Comparison of ENCODE assay signal across 10 mouse cellular contexts in genomic region chr7:29162750-29163525, GRCm38 (mm10). TPM values are rescaled to one million over a fixed set of nuclear protein-coding genes. Genes with fewer than 3 reads are reported as not detected.
DNase-seq lines count a peak whose midpoint lies in the region; ATAC-seq lines count a peak whose summit lies in the region.
"Had no signal": no experiment of that assay in that cellular context is flagged by ENCODE, and none has a peak within 500 bp of the region (broad histone marks: within the 10 kb centered on the region; RNA-seq: fewer than 3 reads in every experiment).

No protein-coding gene starts in this region.

- WGBS in heart, embryonic 14.5 days = 18% methylated on average over 9 of the region's 9 CpGs
- WGBS in embryonic facial prominence, embryonic 12.5 days = 17% methylated on average over 9 of the region's 9 CpGs
- WGBS in midbrain, embryonic 11.5 days = 21% methylated on average over 9 of the region's 9 CpGs

- no peak overlapping the region for H3K4me3 ChIP-seq in heart, embryonic 14.5 days (ENCODE audit: control insufficient read depth in 1 of 2, insufficient read depth in 1 of 2, low read depth in 1 of 2, low read length in 2 of 2)
- no peak overlapping the region for H3K4me3 ChIP-seq in embryonic facial prominence, embryonic 12.5 days
- no peak overlapping the region for H3K4me3 ChIP-seq in midbrain, embryonic 11.5 days (ENCODE audit: low read depth, low read length)
- H3K4me3 ChIP-seq: heart, embryonic 15.5 days had no signal

- 0 out of 4 replicates have a peak, but pooled peaks cover 0 to 5% of the 10 kb centered on the region in 2 experiments for H3K4me1 ChIP-seq in heart, embryonic 14.5 days (ENCODE audit: control insufficient read depth in 2 of 2, insufficient read depth in 2 of 2, low read length in 2 of 2)
- H3K4me1 ChIP-seq in embryonic facial prominence, embryonic 12.5 days = peaks cover 14% of the 10 kb centered on the region
- H3K4me1 ChIP-seq in midbrain, embryonic 11.5 days (ENCODE audit: control insufficient read depth, insufficient read depth, low read length) = peaks cover 6% of the 10 kb centered on the region

- H3K27me3 ChIP-seq in heart, embryonic 14.5 days (ENCODE audit: control insufficient read depth, insufficient read depth, low read length) = peaks cover 22% of the 10 kb centered on the region
- H3K27me3 ChIP-seq in embryonic facial prominence, embryonic 12.5 days = peaks cover 22% of the 10 kb centered on the region
- H3K27me3 ChIP-seq in midbrain, embryonic 11.5 days (ENCODE audit: control insufficient read depth, insufficient read depth, low read length) = peaks cover 3% of the 10 kb centered on the region
- H3K27me3 ChIP-seq: Patski had no signal

- no peaks in the 10 kb centered on the region for H3K9me3 ChIP-seq in heart, embryonic 14.5 days (ENCODE audit: control insufficient read depth, low read length)
- no peaks in the 10 kb centered on the region for H3K9me3 ChIP-seq in embryonic facial prominence, embryonic 12.5 days
- H3K9me3 ChIP-seq in midbrain, embryonic 11.5 days (ENCODE audit: control insufficient read depth, low read length) = no peaks in the 10 kb centered on the region
- H3K9me3 ChIP-seq: heart, embryonic 15.5 days had no signal

- intact Hi-C loops in heart, postnatal 25 days (cut with DNase I) = no loop called here

- no peak overlapping the region for H3K9ac ChIP-seq in heart, embryonic 14.5 days (ENCODE audit: low read length)
- no peak overlapping the region for H3K9ac ChIP-seq in embryonic facial prominence, embryonic 12.5 days
- no peak overlapping the region for H3K9ac ChIP-seq in midbrain, embryonic 11.5 days (ENCODE audit: low read length)
- H3K9ac ChIP-seq: heart, embryonic 15.5 days had no signal

- H3K27ac ChIP-seq in heart, embryonic 14.5 days (replicated peaks in 1 of 2; ENCODE audit: control insufficient read depth in 1 of 2, insufficient read depth in 1 of 2, low read depth in 2 of 2, low read length in 2 of 2) = no peak overlapping the region
- H3K27ac ChIP-seq in embryonic facial prominence, embryonic 12.5 days = no peak overlapping the region
- H3K27ac ChIP-seq in midbrain, embryonic 11.5 days (ENCODE audit: low read depth, low read length) = no peak overlapping the region
- H3K27ac ChIP-seq: heart, embryonic 15.5 days had no signal

- peak; percentile 19; the same call in 1 of the 2 replicates for ATAC-seq in heart, embryonic 14.5 days (ENCODE audit: insufficient number of reproducible peaks, insufficient read depth, low FRiP score, low read depth)
- 0 out of 2 replicates have a peak, but pooled peaks have one; percentile 16 for ATAC-seq in embryonic facial prominence, embryonic 12.5 days (ENCODE audit: insufficient number of reproducible peaks, insufficient read depth, low FRiP score, low TSS enrichment)
- no peak for ATAC-seq in midbrain, embryonic 11.5 days (ENCODE audit: low FRiP score)
- ATAC-seq: Patski had no signal

- no peaks in the 10 kb centered on the region for H3K36me3 ChIP-seq in heart, embryonic 14.5 days (ENCODE audit: control insufficient read depth, insufficient read depth, low read length)
- H3K36me3 ChIP-seq in embryonic facial prominence, embryonic 12.5 days = peaks cover 8% of the 10 kb centered on the region
- H3K36me3 ChIP-seq in midbrain, embryonic 11.5 days (ENCODE audit: control insufficient read depth, insufficient read depth, low read length) = no peaks in the 10 kb centered on the region
- H3K36me3 ChIP-seq: heart, embryonic 15.5 days had no signal

- DNase-seq in heart, postnatal 25 days (ENCODE audit: low spot score) = no peak
- DNase-seq in kidney, postnatal 14 days = peak; percentile 84
- peak; percentile 77 to 89 for DNase-seq in lung, postnatal 4 days
- DNase-seq in midbrain, embryonic 11.5 days (ENCODE audit: low spot score, missing footprints) = no peak
- no peak for DNase-seq in right cerebral cortex, postnatal 25 days
- no peak for DNase-seq in cerebellum, postnatal 25 days

- no peak overlapping the region for H3K4me2 ChIP-seq in heart, embryonic 14.5 days (ENCODE audit: low read length)
- H3K4me2 ChIP-seq in embryonic facial prominence, embryonic 12.5 days (replicated peaks) = no peak overlapping the region
- H3K4me2 ChIP-seq in midbrain, embryonic 11.5 days = no peak overlapping the region
- H3K4me2 ChIP-seq: heart, embryonic 15.5 days had no signal

RNA-seq across cellular contexts. Expression of gene Fam98c, which starts 6.9 kb away (rescaled TPM):
- 13.9 and 14.4 TPM in 2 replicates for polyA plus RNA-seq in heart, embryonic 14.5 days (2014; fragmentation: Nextera tagmentation; extraction: Ambion mirVana)
- 10 to 100 TPM; 11.2 to 11.4 TPM for total RNA-seq in heart, postnatal 25 days (2021)
- polyA plus RNA-seq in embryonic facial prominence, embryonic 12.5 days (2016; fragmentation: Nextera tagmentation; extraction: Ambion mirVana) = 12.9 and 15.6 TPM in 2 replicates
- 13.6 and 14.8 TPM in 2 replicates for polyA plus RNA-seq in midbrain, embryonic 11.5 days (2014; fragmentation: Nextera tagmentation; extraction: Ambion mirVana)

RNA-seq across cellular contexts. Expression of gene Ggn, which starts 7.1 kb away (rescaled TPM):
- polyA plus RNA-seq in heart, embryonic 14.5 days (2014; fragmentation: Nextera tagmentation; extraction: Ambion mirVana) = 0.28 and 0.86 TPM in 2 replicates
- total RNA-seq in heart, postnatal 25 days (2021) = under 1 TPM; 0.39 to 0.45 TPM
- 0.59 and 0.78 TPM in 2 replicates for polyA plus RNA-seq in embryonic facial prominence, embryonic 12.5 days (2016; fragmentation: Nextera tagmentation; extraction: Ambion mirVana)
- polyA plus RNA-seq in midbrain, embryonic 11.5 days (2014; fragmentation: Nextera tagmentation; extraction: Ambion mirVana) = 0.60 and 0.63 TPM in 2 replicates

RNA-seq across cellular contexts. Expression of gene Spred3, which starts 7.3 kb away (rescaled TPM):
- polyA plus RNA-seq in heart, embryonic 14.5 days (2014; fragmentation: Nextera tagmentation; extraction: Ambion mirVana) = 1.3 and 1.6 TPM in 2 replicates
- under 1 TPM; 0.36 to 0.49 TPM for total RNA-seq in heart, postnatal 25 days (2021)
- 5.9 and 6.3 TPM in 2 replicates for polyA plus RNA-seq in embryonic facial prominence, embryonic 12.5 days (2016; fragmentation: Nextera tagmentation; extraction: Ambion mirVana)
- 4.9 and 5.1 TPM in 2 replicates for polyA plus RNA-seq in midbrain, embryonic 11.5 days (2014; fragmentation: Nextera tagmentation; extraction: Ambion mirVana)

RNA-seq across cellular contexts. Expression of gene Psmd8, which starts 17.6 kb away (rescaled TPM):
- polyA plus RNA-seq in heart, embryonic 14.5 days (2014; fragmentation: Nextera tagmentation; extraction: Ambion mirVana) = 227 and 241 TPM in 2 replicates
- total RNA-seq in heart, postnatal 25 days (2021) = 100 to 1,000 TPM; 118 to 125 TPM
- polyA plus RNA-seq in embryonic facial prominence, embryonic 12.5 days (2016; fragmentation: Nextera tagmentation; extraction: Ambion mirVana) = 278 and 280 TPM in 2 replicates
- 322 and 332 TPM in 2 replicates for polyA plus RNA-seq in midbrain, embryonic 11.5 days (2014; fragmentation: Nextera tagmentation; extraction: Ambion mirVana)

RNA-seq across cellular contexts. Expression of gene Rasgrp4, which starts 28.3 kb away (rescaled TPM):
- 0.39 and 0.43 TPM in 2 replicates for polyA plus RNA-seq in heart, embryonic 14.5 days (2014; fragmentation: Nextera tagmentation; extraction: Ambion mirVana)
- 1 to 10 TPM; 1.4 TPM for total RNA-seq in heart, postnatal 25 days (2021)
- polyA plus RNA-seq in embryonic facial prominence, embryonic 12.5 days (2016; fragmentation: Nextera tagmentation; extraction: Ambion mirVana) = 0.92 and 1.1 TPM in 2 replicates
- polyA plus RNA-seq in midbrain, embryonic 11.5 days (2014; fragmentation: Nextera tagmentation; extraction: Ambion mirVana) = 0.28 and 0.48 TPM in 2 replicates

Comparison
In these comparisons a context has a peak if more than half of its experiments do, and no peak if none do; other contexts are left out.
1. DNase-seq: peak in kidney, postnatal 14 days (single experiment) and lung, postnatal 4 days (2 of 2); none in heart, postnatal 25 days (single experiment), midbrain, embryonic 11.5 days (single experiment), right cerebral cortex, postnatal 25 days (single experiment) and cerebellum, postnatal 25 days (0 of 2).